Mouse (Mus musculus) kidney, postnatal 0 days (tissue): ENCODE measurements around the gene Bex6. TPM values are rescaled to one million over a fixed set of nuclear protein-coding genes. Genes with fewer than 3 reads are reported as not detected.

Experiments used
- ATAC-seq: fragments of 200-750 bp; cut with Nextera tagmentation; replicated peaks from 2 replicates; pipeline ENCODE4 v1.8.0; 2017; ENCODE audit warnings: low read depth, moderate number of reproducible peaks, moderate TSS enrichment, moderate library complexity; ENCODE audit not compliant: low FRiP score
- DNase-seq: peaks from one replicate; pipeline ENCODE4 v3.0.0-alpha.2; 2016; ENCODE audit warnings: low spot score
- H3K27ac ChIP-seq: fragments of 300-500 bp; sonication (generic); 2 replicates; pipeline ENCODE4 v1.5.1; 2014; ENCODE audit warnings: mild to moderate bottlenecking
- H3K27me3 ChIP-seq: fragments of 300-500 bp; sonication (generic); 2 replicates; pipeline ENCODE4 v1.6.1; 2014; ENCODE audit warnings: low read length, mixed read lengths; ENCODE audit not compliant: insufficient read depth
- H3K36me3 ChIP-seq: fragments of 300-500 bp; sonication (generic); 2 replicates; pipeline ENCODE4 v1.6.1; 2014; ENCODE audit warnings: low read length, mixed read lengths; ENCODE audit not compliant: insufficient read depth
- H3K4me1 ChIP-seq: fragments of 300-500 bp; sonication (generic); replicated peaks from 2 replicates; pipeline ENCODE4 v1.6.1; 2014; ENCODE audit warnings: antibody characterized with exemption, low read length, mixed read lengths; ENCODE audit not compliant: insufficient read depth
- H3K4me2 ChIP-seq: fragments of 300-500 bp; sonication (generic); 2 replicates; pipeline ENCODE4 v1.6.1; 2014; ENCODE audit warnings: mild to moderate bottlenecking, low read length, moderate library complexity, mixed read lengths
- H3K4me3 ChIP-seq: fragments of 300-500 bp; sonication (generic); replicated peaks from 2 replicates; pipeline ENCODE4 v1.5.1; 2014; ENCODE audit warnings: low read depth, low read length
- H3K9ac ChIP-seq: fragments of 300-500 bp; sonication (generic); 2 replicates; pipeline ENCODE4 v1.6.1; 2014; ENCODE audit warnings: low read depth, low read length
- H3K9me3 ChIP-seq: fragments of 300-500 bp; sonication (generic); replicated peaks from 2 replicates; pipeline ENCODE4 v1.6.1; 2016; ENCODE audit warnings: low read length, inconsistent platforms, mixed read lengths
- CTCF ChIP-seq: IDR thresholded peaks from 2 replicates; pipeline ENCODE4 v1.5.1; 2016; ENCODE audit warnings: antibody characterized with exemption, low read depth, mild to moderate bottlenecking, moderate library complexity
- WGBS: fragments of 180-500 bp; shearing (Covaris S2); extraction: QIAGEN DNeasy Blood & Tissue Kit; methylation state at CpG from one replicate; pipeline ENCODE4 v1.1.7; 2014; 5-methylcytosine and 5-hydroxymethylcytosine counted together
- polyA plus RNA-seq: library from polyadenylated mRNA; unstranded; fragments of >200 nt; fragmentation: Nextera tagmentation; extraction: Ambion mirVana; gene quantifications from 2 replicates; pipeline ENCODE4 v1.2.1, GENCODE M21; 2015

Bex6 gene
- not detected in 2 replicates for polyA plus RNA-seq

DNA sequence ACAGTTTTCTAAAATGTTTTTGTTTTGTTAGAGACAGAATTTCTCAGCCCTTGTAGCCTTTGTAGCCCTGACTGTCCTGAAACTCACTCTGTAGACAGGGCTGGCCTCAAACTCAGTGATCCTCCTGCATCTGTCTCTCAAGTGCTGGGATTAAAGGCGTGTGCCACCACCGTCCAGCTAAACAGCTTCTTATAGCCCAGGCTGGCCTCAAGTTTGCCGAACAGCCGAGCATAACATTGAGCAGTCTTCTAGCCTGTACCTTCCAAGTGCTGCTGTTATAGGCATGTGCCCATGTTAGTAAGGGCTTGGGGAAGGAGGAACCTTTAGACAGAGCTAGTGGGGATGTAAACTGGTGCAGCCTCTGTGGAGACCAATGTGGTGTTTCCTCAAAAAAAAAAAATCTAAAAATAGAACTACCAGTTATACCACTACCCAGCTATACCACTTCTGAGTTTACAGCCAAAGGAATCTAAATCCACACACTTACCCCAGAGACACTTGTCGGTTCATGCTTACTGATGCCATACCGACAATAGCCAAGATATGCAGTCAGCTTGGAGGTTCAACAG is at the start of gene Bex6:
Bex6 (plus strand) TSS at position 491 of the 569 bp plus-strand sequence.
- TF ChIP-seq CTCF = no peak
- DNase-seq (no peak), ATAC-seq (no peak)
- WGBS = 85% methylated on average over 6 of the region's 6 CpGs
- Histone ChIP-seq H3K27me3 (no peaks in the 10 kb centered on the region), H3K36me3 (no peaks in the 10 kb centered on the region), H3K9ac (no peak within 1 kb of the TSS), H3K4me2 (no peak within 1 kb of the TSS), H3K9me3 (no peaks in the 10 kb centered on the region), H3K4me1 (peaks cover 4% of the 10 kb centered on the region), H3K4me3 (no peak within 1 kb of the TSS), H3K27ac (no peak within 1 kb of the TSS)

GRCm38 (mm10) chr16:32130190-32130826 is 49.3 kb upstream of the Bex6 start:
- DNase-seq (peak; percentile 59), ATAC-seq (0 out of 2 replicates have a peak, but pooled peaks have one; percentile 21)
- no peak overlapping the region for H3K4me3 ChIP-seq
- H3K27me3 ChIP-seq = no peaks in the 10 kb centered on the region
- no peak overlapping the region for H3K9ac ChIP-seq
- H3K36me3 ChIP-seq = no peaks in the 10 kb centered on the region
- H3K4me2 ChIP-seq = peak overlapping the region; percentile 35
- no peak for TF ChIP-seq CTCF
- no peaks in the 10 kb centered on the region for H3K4me1 ChIP-seq
- no peaks in the 10 kb centered on the region for H3K9me3 ChIP-seq
- whole genome bisulfite sequencing = 66% methylated on average over 16 of the region's 16 CpGs
- H3K27ac ChIP-seq = peak overlapping the region; percentile 27; the same call in 1 of the 2 replicates

DNA sequence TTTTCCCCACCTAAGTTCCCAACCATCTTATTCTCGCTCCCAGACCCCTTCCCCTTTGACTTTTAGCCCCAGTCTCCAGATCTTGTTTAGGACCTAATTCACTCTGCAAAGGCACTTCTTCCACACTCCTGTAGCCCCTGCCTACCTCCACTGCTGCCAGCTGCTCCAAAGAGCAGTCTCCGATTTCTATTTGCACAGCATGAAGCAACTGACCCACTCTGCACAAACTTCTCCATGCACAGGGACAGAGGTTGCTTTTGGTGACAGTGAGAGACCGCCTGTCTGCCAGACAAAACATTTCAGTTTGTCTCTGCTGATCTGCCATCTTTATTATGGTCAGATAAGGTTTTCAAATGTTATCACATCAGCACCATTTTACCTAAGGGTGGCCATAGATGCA is 46.5 kb upstream of the Bex6 start:
- Histone ChIP-seq H3K9me3 (no peaks in the 10 kb centered on the region), H3K4me1 (no peaks in the 10 kb centered on the region), H3K27me3 (no peaks in the 10 kb centered on the region), H3K36me3 (no peaks in the 10 kb centered on the region), H3K27ac (no peak overlapping the region), H3K4me2 (no peak overlapping the region), H3K9ac (no peak overlapping the region), H3K4me3 (no peak overlapping the region)
- DNase-seq (no peak), ATAC-seq (no peak)
- no peak for TF ChIP-seq CTCF
- WGBS = 78% methylated on average over 3 of the region's 3 CpGs

DNA sequence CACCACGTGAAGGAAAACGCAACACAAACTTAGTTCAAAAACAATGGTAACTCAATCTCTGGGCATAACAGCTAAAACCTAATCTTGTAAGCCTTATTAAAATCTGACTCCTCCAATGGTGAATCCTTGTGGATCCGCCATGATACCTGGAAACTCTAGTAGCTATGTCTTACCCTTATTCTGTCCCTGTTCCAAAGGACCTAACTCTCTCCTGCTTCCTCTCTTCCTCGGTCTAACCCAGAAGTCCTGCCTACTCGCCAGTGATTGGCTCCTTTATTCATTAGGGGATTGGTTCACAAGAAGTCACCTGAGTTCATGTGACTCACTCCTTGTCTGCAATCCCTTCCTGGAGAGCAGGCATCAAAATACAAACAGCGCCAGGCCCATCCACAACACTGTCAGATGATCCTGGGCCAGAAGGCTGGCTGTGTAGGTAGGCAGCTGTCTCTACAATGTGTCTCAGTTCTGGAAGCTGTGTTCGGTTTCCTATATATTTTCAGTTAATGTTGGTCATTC is 43.7 kb upstream of the Bex6 start:
- no peaks in the 10 kb centered on the region for H3K27me3 ChIP-seq
- H3K4me3 ChIP-seq = no peak overlapping the region
- H3K4me2 ChIP-seq = no peak overlapping the region
- H3K27ac ChIP-seq = no peak overlapping the region
- 82% methylated on average over 7 of the region's 7 CpGs for WGBS
- no peak for ATAC-seq
- no peak for DNase-seq
- no peaks in the 10 kb centered on the region for H3K36me3 ChIP-seq
- no peak overlapping the region for H3K9ac ChIP-seq
- no peak for TF ChIP-seq CTCF
- H3K4me1 ChIP-seq = no peaks in the 10 kb centered on the region
- H3K9me3 ChIP-seq = no peaks in the 10 kb centered on the region

DNA sequence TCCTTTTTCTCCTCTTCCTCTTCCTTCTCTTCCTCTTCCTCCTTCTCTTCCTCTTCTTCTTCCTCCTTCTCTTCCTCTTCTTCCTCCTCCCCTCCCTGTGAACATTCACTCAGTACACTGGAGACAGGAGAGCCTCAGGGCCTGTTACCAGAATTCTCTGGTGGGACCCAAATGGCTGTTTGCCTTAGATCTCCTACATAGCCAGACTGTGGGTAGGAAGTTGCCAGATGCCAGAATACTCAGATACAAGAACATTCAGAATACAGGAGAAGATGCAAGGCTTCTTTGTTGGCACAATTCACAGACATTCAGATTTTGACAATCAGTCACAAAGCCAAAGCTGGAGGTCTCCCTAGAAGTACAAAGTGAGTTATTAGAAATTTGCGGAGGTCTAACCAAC is 40.7 kb upstream of the Bex6 start:
- H3K4me3 ChIP-seq = no peak overlapping the region
- no peaks in the 10 kb centered on the region for H3K27me3 ChIP-seq
- no peaks in the 10 kb centered on the region for H3K9me3 ChIP-seq
- H3K27ac ChIP-seq = no peak overlapping the region
- DNase-seq (no peak), ATAC-seq (no peak)
- 0 out of 2 replicates have a peak, but pooled peaks cover 2% of the 10 kb centered on the region for H3K36me3 ChIP-seq
- H3K4me2 ChIP-seq = no peak overlapping the region
- no peaks in the 10 kb centered on the region for H3K4me1 ChIP-seq
- 47% methylated on average over 1 of the region's 1 CpGs for WGBS
- H3K9ac ChIP-seq = no peak overlapping the region
- no peak for TF ChIP-seq CTCF

GRCm38 (mm10) chr16:32143766-32144165 is 35.9 kb upstream of the Bex6 start:
- Histone ChIP-seq H3K27me3 (no peaks in the 10 kb centered on the region), H3K9me3 (no peaks in the 10 kb centered on the region), H3K9ac (no peak overlapping the region), H3K4me2 (no peak overlapping the region), H3K36me3 (0 out of 2 replicates have a peak, but pooled peaks cover 2% of the 10 kb centered on the region), H3K4me1 (no peaks in the 10 kb centered on the region), H3K4me3 (no peak overlapping the region), H3K27ac (no peak overlapping the region)
- 95% methylated on average over 15 of the region's 15 CpGs for WGBS
- DNase-seq (no peak), ATAC-seq (no peak)
- no peak for TF ChIP-seq CTCF
